Mouse (Mus musculus) adrenal gland, adult 2 months (tissue): Measurements from ENCODE around the gene Fmc1. TPM values are rescaled to one million over a fixed set of nuclear protein-coding genes. Genes with fewer than 3 reads are reported as not detected.
"Not testable (repeated sequence)": the region's sequence is repeated elsewhere in the genome, so short reads cannot be mapped to it uniquely, and the experiment has no call there.

ENCODE experiments used
- DNase-seq: peaks from one replicate; pipeline ENCODE4 v3.0.0; 2021
- long read RNA-seq: library from polyadenylated mRNA; stranded (forward); transcript quantifications from one replicate; pipeline ENCODE4 v2.0.0, GENCODE M21; 2021
- polyA plus RNA-seq: library from polyadenylated mRNA; depleted of rRNA; stranded (reverse); fragments of >200 nt; gene quantifications from 2 replicates; pipeline ENCODE4 v1.2.3, GENCODE M21; 2012; rRNA removed
- total RNA-seq, 2 experiments: library from RNA; stranded (reverse); gene quantifications; 2 replicates each; pipeline ENCODE4 v1.2.3; 2021

The Fmc1 gene
- 100 to 1,000 TPM in 1 of 2 experiments, 10 to 100 TPM in 1; 82.5 to 132 TPM for total RNA-seq
- 564 and 655 TPM in 2 replicates for polyA plus RNA-seq
- long read RNA-seq, transcript Fmc1-201 (2 exons, 479 nt), result major isoform, 59 of 62 reads
- long read RNA-seq, partial matches to known transcripts, result 2 of 62 reads
- long read RNA-seq, other reads (novel, unspliced or antisense), result 1 of 62 reads

GRCm38 (mm10) chr6:38533428-38534405 is at the start of gene Fmc1:
TSS of gene Fmc1 (plus strand) at chr6:38533502.
- DNase-seq, result peak; percentile 98

- DNase-seq, result peak; percentile 34
Observed at GRCm38 (mm10) chr6:38492550-38492949, 40.8 kb upstream of the Fmc1 start.

GRCm38 (mm10) chr6:38495641-38496040 is 37.7 kb upstream of the Fmc1 start:
- no peak for DNase-seq

- no peak for DNase-seq
Observed at GRCm38 (mm10) chr6:38512096-38512495, 21.2 kb upstream of the Fmc1 start.

- DNase-seq, result no peak
Observed at GRCm38 (mm10) chr6:38512830-38513229, 20.5 kb upstream of the Fmc1 start.

GRCm38 (mm10) chr6:38515201-38515600 is 18.1 kb upstream of the Fmc1 start:
- no peak for DNase-seq

- DNase-seq, result peak; percentile 34
Observed at GRCm38 (mm10) chr6:38523851-38524250, 9.5 kb upstream of the Fmc1 start.

- peak; percentile 34 for DNase-seq
Observed at GRCm38 (mm10) chr6:38531211-38531820, 2.0 kb upstream of the Fmc1 start.

GRCm38 (mm10) chr6:38532500-38533420 is 542 bp upstream of the Fmc1 start:
- DNase-seq, result peak; percentile 68

- peak; percentile 99 for DNase-seq
Observed at GRCm38 (mm10) chr6:38534640-38535365, 1.5 kb downstream of the Fmc1 start.

GRCm38 (mm10) chr6:38535366-38535690 is 2.0 kb downstream of the Fmc1 start:
- DNase-seq, result no peak

- DNase-seq, result no peak
Observed at GRCm38 (mm10) chr6:38535788-38536187, 2.5 kb downstream of the Fmc1 start.

GRCm38 (mm10) chr6:38544141-38544540 is 10.8 kb downstream of the Fmc1 start:
- not testable (repeated sequence) for DNase-seq

GRCm38 (mm10) chr6:38547005-38547404 is 13.7 kb downstream of the Fmc1 start:
- not testable (repeated sequence) for DNase-seq

- peak; percentile 22 for DNase-seq
Observed at GRCm38 (mm10) chr6:38547707-38548106, 14.4 kb downstream of the Fmc1 start.

- DNase-seq, result not testable (repeated sequence)
Observed at GRCm38 (mm10) chr6:38548595-38548994, 15.3 kb downstream of the Fmc1 start.

- peak; percentile 14 for DNase-seq
Observed at GRCm38 (mm10) chr6:38549840-38550239, 16.5 kb downstream of the Fmc1 start.

GRCm38 (mm10) chr6:38550250-38551061 is 17.2 kb downstream of the Fmc1 start:
- peak; percentile 90 for DNase-seq

GRCm38 (mm10) chr6:38551062-38551988 is 18.0 kb downstream of the Fmc1 start, which contains the start of gene Luc7l2:
TSS of gene Luc7l2 (plus strand) at chr6:38551334.
- DNase-seq, result peak; percentile 97
